In the genomic region with DNA sequence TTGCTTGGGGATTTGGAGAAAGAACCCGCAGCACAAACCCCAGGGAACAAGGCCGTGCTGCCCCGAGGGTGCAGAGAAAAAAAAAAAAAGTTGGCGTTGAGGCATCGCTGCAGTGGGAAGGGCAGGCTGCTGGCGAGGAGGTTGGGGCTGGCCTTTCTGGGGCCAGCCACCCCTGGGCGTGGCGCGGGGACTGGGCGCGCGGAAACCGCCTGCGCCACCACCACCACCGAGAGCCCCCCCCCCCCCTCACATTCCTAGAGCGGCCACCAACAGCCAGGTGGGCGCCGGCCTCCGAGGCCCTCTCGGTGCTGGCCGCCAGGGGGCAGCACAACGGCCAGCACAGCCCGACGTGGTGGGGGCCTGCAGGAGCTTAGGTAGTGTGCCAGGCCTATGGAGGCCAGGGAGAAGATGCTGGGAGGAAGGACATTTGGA, we compare ENCODE assay signal across 8 mouse cellular contexts. TPM values are rescaled to one million over a fixed set of nuclear protein-coding genes. Genes with fewer than 3 reads are reported as not detected.
A peak's percentile ranks its signal among the peaks of the same experiment; 100 is the strongest.
DNase-seq lines count a peak whose midpoint lies in the region; ATAC-seq lines count a peak whose summit lies in the region.

No protein-coding gene starts in this region.

- WGBS in hindbrain, embryonic 14.5 days, result 0% methylated on average over 23 of the region's 24 CpGs

- no peaks in the 10 kb centered on the region for H3K9me3 ChIP-seq in hindbrain, embryonic 14.5 days (ENCODE audit: control insufficient read depth, low read length)

- peak overlapping the region; percentile 61 for H3K4me2 ChIP-seq in hindbrain, embryonic 14.5 days (replicated peaks)

- H3K4me1 ChIP-seq in hindbrain, embryonic 14.5 days (replicated peaks; ENCODE audit: control insufficient read depth, insufficient read depth, low read length), result peaks cover 3% of the 10 kb centered on the region; the same call in 1 of the 2 replicates

- H3K36me3 ChIP-seq in hindbrain, embryonic 14.5 days (replicated peaks; ENCODE audit: control insufficient read depth, insufficient read depth), result peaks cover 15% of the 10 kb centered on the region

- H3K4me3 ChIP-seq in hindbrain, embryonic 14.5 days (replicated peaks; ENCODE audit: low read length), result peak overlapping the region; percentile 42

- peak overlapping the region; percentile 71 for H3K9ac ChIP-seq in hindbrain, embryonic 14.5 days

- DNase-seq in WW6 (ENCODE audit: low read depth, low spot score), result peak; percentile 61
- DNase-seq in cerebellum, adult 9-11 months, result peak; percentile 91
- DNase-seq in gastrocnemius, adult 18-20 months (ENCODE audit: low spot score), result peak; percentile 28
- DNase-seq in hindbrain, embryonic 14.5 days (ENCODE audit: low spot score), result peak; percentile 77
- peak; percentile 32 for DNase-seq in left cerebral cortex, adult 11 months (ENCODE audit: low spot score)
- peak; percentile 76 for DNase-seq in retina, postnatal 7 days (ENCODE audit: low read depth, low spot score)
- DNase-seq in urinary bladder, postnatal 14 days (ENCODE audit: low spot score), result peak; percentile 64

- peak; percentile 95 for ATAC-seq in hindbrain, embryonic 14.5 days (ENCODE audit: low FRiP score)
- peak; percentile 96 for ATAC-seq in megakaryocyte, adult 5-6 weeks (ENCODE audit: poor library complexity, severe bottlenecking)

- no peak overlapping the region for H3K27ac ChIP-seq in hindbrain, embryonic 14.5 days

- no peaks in the 10 kb centered on the region for H3K27me3 ChIP-seq in hindbrain, embryonic 14.5 days (ENCODE audit: control insufficient read depth, insufficient read depth, low read length)

RNA-seq across cellular contexts. Expression of a gene that starts 32.6 kb away (rescaled TPM):
- total RNA-seq in gastrocnemius, adult 18-20 months (2021), result 10 to 100 TPM; 17.4 to 20.7 TPM
- 12.2 and 12.7 TPM in 2 replicates for polyA plus RNA-seq in hindbrain, embryonic 14.5 days (2014; fragmentation: Nextera tagmentation; extraction: Ambion mirVana)
- 5.3 and 5.9 TPM in 2 replicates for total RNA-seq in megakaryocyte, adult 5-6 weeks (2015)
- total RNA-seq in megakaryocyte, adult 5-6 weeks (2017), result 8.9 and 9.7 TPM in 2 replicates

Comparison
In these comparisons a context has a peak if more than half of its experiments do, and no peak if none do; other contexts are left out.
1. DNase-seq: peak in every context shown above with its lines; median percentile 91 in cerebellum, adult 9-11 months; 77 in hindbrain, embryonic 14.5 days; 76 in retina, postnatal 7 days; 64 in urinary bladder, postnatal 14 days; 61 in WW6; 32 in left cerebral cortex, adult 11 months; 28 in gastrocnemius, adult 18-20 months.